Mouse (Mus musculus): ENCODE measurements around the gene Usp46. TPM values are rescaled to one million over a fixed set of nuclear protein-coding genes. Genes with fewer than 3 reads are reported as not detected.

The Usp46 gene
- polyA plus RNA-seq, 1 experiment: 2.2 TPM

- Histone ChIP-seq H3K4me1 (replicated peaks; ENCODE audit: control insufficient read depth, insufficient read depth, low read length) (no peaks in the 10 kb centered on the region), H3K4me3 (ENCODE audit: control insufficient read depth, insufficient read depth, low read length) (no peak overlapping the region), H3K27me3 (ENCODE audit: control insufficient read depth, insufficient read depth, low read length) (no peaks in the 10 kb centered on the region), H3K27ac (ENCODE audit: control insufficient read depth, insufficient read depth, low read length) (no peak overlapping the region), H3K36me3 (ENCODE audit: control insufficient read depth, insufficient read depth, low read length) (no peaks in the 10 kb centered on the region)
- 46% methylated on average over 4 of the region's 4 CpGs for WGBS
- TF ChIP-seq CTCF (IDR thresholded peaks at IDR 0.05; ENCODE audit: borderline replicate concordance, control insufficient read depth, extremely low read depth, insufficient read depth, low read length, poor library complexity) (no peak), POLR2A (IDR thresholded peaks at IDR 0.05; ENCODE audit: control insufficient read depth, extremely low read depth, insufficient read depth, low read length, poor library complexity) (no peak)
- no peak for DNase-seq
Observed at GRCm38 (mm10) chr5:74092481-74092832, 24.2 kb upstream of the Usp46 start.

- Histone ChIP-seq H3K27ac (ENCODE audit: control insufficient read depth, insufficient read depth, low read length) (no peak overlapping the region), H3K36me3 (ENCODE audit: control insufficient read depth, insufficient read depth, low read length) (no peaks in the 10 kb centered on the region), H3K4me1 (replicated peaks; ENCODE audit: control insufficient read depth, insufficient read depth, low read length) (no peaks in the 10 kb centered on the region), H3K27me3 (ENCODE audit: control insufficient read depth, insufficient read depth, low read length) (no peaks in the 10 kb centered on the region), H3K4me3 (ENCODE audit: control insufficient read depth, insufficient read depth, low read length) (no peak overlapping the region)
- 98% methylated on average over 3 of the region's 3 CpGs for WGBS
- DNase-seq: no peak
- TF ChIP-seq POLR2A (IDR thresholded peaks at IDR 0.05; ENCODE audit: control insufficient read depth, extremely low read depth, insufficient read depth, low read length, poor library complexity): no peak
- no peak for TF ChIP-seq CTCF (IDR thresholded peaks at IDR 0.05; ENCODE audit: borderline replicate concordance, control insufficient read depth, extremely low read depth, insufficient read depth, low read length, poor library complexity)
Observed at GRCm38 (mm10) chr5:74089643-74090042, 21.4 kb upstream of the Usp46 start.

GRCm38 (mm10) chr5:74081756-74082155, 13.5 kb upstream of the Usp46 start:
- H3K4me1 ChIP-seq (replicated peaks; ENCODE audit: control insufficient read depth, insufficient read depth, low read length): no peaks in the 10 kb centered on the region
- DNase-seq: no peak
- H3K4me3 ChIP-seq (ENCODE audit: control insufficient read depth, insufficient read depth, low read length): no peak overlapping the region
- WGBS: 92% methylated on average over 6 of the region's 6 CpGs
- TF ChIP-seq CTCF (IDR thresholded peaks at IDR 0.05; ENCODE audit: borderline replicate concordance, control insufficient read depth, extremely low read depth, insufficient read depth, low read length, poor library complexity) (no peak), POLR2A (IDR thresholded peaks at IDR 0.05; ENCODE audit: control insufficient read depth, extremely low read depth, insufficient read depth, low read length, poor library complexity) (no peak)
- no peaks in the 10 kb centered on the region for H3K36me3 ChIP-seq (ENCODE audit: control insufficient read depth, insufficient read depth, low read length)
- H3K27me3 ChIP-seq (ENCODE audit: control insufficient read depth, insufficient read depth, low read length): no peaks in the 10 kb centered on the region
- no peak overlapping the region for H3K27ac ChIP-seq (ENCODE audit: control insufficient read depth, insufficient read depth, low read length)

GRCm38 (mm10) chr5:74078861-74079615, 10.8 kb upstream of the Usp46 start:
- no peaks in the 10 kb centered on the region for H3K4me1 ChIP-seq (replicated peaks; ENCODE audit: control insufficient read depth, insufficient read depth, low read length)
- H3K36me3 ChIP-seq (ENCODE audit: control insufficient read depth, insufficient read depth, low read length): no peaks in the 10 kb centered on the region
- H3K27ac ChIP-seq (ENCODE audit: control insufficient read depth, insufficient read depth, low read length): no peak overlapping the region
- no peak for DNase-seq
- H3K27me3 ChIP-seq (ENCODE audit: control insufficient read depth, insufficient read depth, low read length): no peaks in the 10 kb centered on the region
- H3K4me3 ChIP-seq (ENCODE audit: control insufficient read depth, insufficient read depth, low read length): no peak overlapping the region
- 85% methylated on average over 11 of the region's 11 CpGs for WGBS
- TF ChIP-seq CTCF (IDR thresholded peaks at IDR 0.05; ENCODE audit: borderline replicate concordance, control insufficient read depth, extremely low read depth, insufficient read depth, low read length, poor library complexity): no peak
- no peak for TF ChIP-seq POLR2A (IDR thresholded peaks at IDR 0.05; ENCODE audit: control insufficient read depth, extremely low read depth, insufficient read depth, low read length, poor library complexity)

- TF ChIP-seq POLR2A (IDR thresholded peaks at IDR 0.05; ENCODE audit: control insufficient read depth, extremely low read depth, insufficient read depth, low read length, poor library complexity) (no peak), CTCF (IDR thresholded peaks at IDR 0.05; ENCODE audit: borderline replicate concordance, control insufficient read depth, extremely low read depth, insufficient read depth, low read length, poor library complexity) (no peak)
- 94% methylated on average over 1 of the region's 1 CpGs for WGBS
- Histone ChIP-seq H3K4me3 (ENCODE audit: control insufficient read depth, insufficient read depth, low read length) (no peak overlapping the region), H3K27ac (ENCODE audit: control insufficient read depth, insufficient read depth, low read length) (no peak overlapping the region), H3K4me1 (replicated peaks; ENCODE audit: control insufficient read depth, insufficient read depth, low read length) (no peaks in the 10 kb centered on the region), H3K27me3 (ENCODE audit: control insufficient read depth, insufficient read depth, low read length) (no peaks in the 10 kb centered on the region), H3K36me3 (ENCODE audit: control insufficient read depth, insufficient read depth, low read length) (no peaks in the 10 kb centered on the region)
- DNase-seq: no peak
Observed at GRCm38 (mm10) chr5:74078400-74078799, 10.2 kb upstream of the Usp46 start.

- Histone ChIP-seq H3K4me3 (ENCODE audit: control insufficient read depth, insufficient read depth, low read length) (no peak overlapping the region), H3K4me1 (replicated peaks; ENCODE audit: control insufficient read depth, insufficient read depth, low read length) (no peaks in the 10 kb centered on the region), H3K27me3 (ENCODE audit: control insufficient read depth, insufficient read depth, low read length) (no peaks in the 10 kb centered on the region), H3K36me3 (ENCODE audit: control insufficient read depth, insufficient read depth, low read length) (no peaks in the 10 kb centered on the region), H3K27ac (ENCODE audit: control insufficient read depth, insufficient read depth, low read length) (no peak overlapping the region)
- no peak for DNase-seq
- 75% methylated on average over 8 of the region's 8 CpGs for WGBS
- TF ChIP-seq POLR2A (IDR thresholded peaks at IDR 0.05; ENCODE audit: control insufficient read depth, extremely low read depth, insufficient read depth, low read length, poor library complexity): no peak
- TF ChIP-seq CTCF (IDR thresholded peaks at IDR 0.05; ENCODE audit: borderline replicate concordance, control insufficient read depth, extremely low read depth, insufficient read depth, low read length, poor library complexity): no peak
Observed at GRCm38 (mm10) chr5:74077959-74078358, 9.7 kb upstream of the Usp46 start.

Data from thymus, adult 2 months (tissue).